ENCODE assay signal across 47 mouse cellular contexts in genomic region chr7:105185912-105186311, GRCm38 (mm10). TPM values are rescaled to one million over a fixed set of nuclear protein-coding genes. Genes with fewer than 3 reads are reported as not detected.
"Had no signal": no experiment of that assay in that cellular context is flagged by ENCODE, and none has a peak within 500 bp of the region (broad histone marks: within the 10 kb centered on the region; RNA-seq: fewer than 3 reads in every experiment).

Olfr685 (minus strand) TSS chr7:105186012.

- H3K36me3 ChIP-seq: limb, embryonic 10.5 days; limb, embryonic 12.5 days; limb, embryonic 13.5 days; limb, embryonic 15.5 days; liver, embryonic 12.5 days; liver, embryonic 13.5 days; liver, embryonic 15.5 days; lung, embryonic 15.5 days; midbrain, embryonic 10.5 days; midbrain, embryonic 12.5 days; midbrain, embryonic 13.5 days had no signal

- H3K9ac ChIP-seq: limb, embryonic 12.5 days; limb, embryonic 13.5 days; limb, embryonic 15.5 days; liver, embryonic 12.5 days; liver, embryonic 13.5 days; liver, embryonic 14.5 days; liver, embryonic 15.5 days; liver, postnatal 0 days; lung, embryonic 14.5 days; lung, embryonic 15.5 days; midbrain, embryonic 12.5 days; midbrain, embryonic 13.5 days had no signal

- H3K4me3 ChIP-seq: left cerebral cortex, adult 2 months; limb, embryonic 10.5 days; limb, embryonic 12.5 days; limb, embryonic 13.5 days; limb, embryonic 15.5 days; liver, embryonic 12.5 days; liver, embryonic 13.5 days; liver, embryonic 15.5 days; lung, embryonic 15.5 days; megakaryocyte, embryonic 14.5 days; midbrain, embryonic 10.5 days; midbrain, embryonic 12.5 days; midbrain, embryonic 13.5 days; myocyte had no signal

- H3K4me2 ChIP-seq: limb, embryonic 12.5 days; limb, embryonic 13.5 days; limb, embryonic 15.5 days; liver, embryonic 11.5 days; liver, embryonic 12.5 days; liver, embryonic 13.5 days; liver, embryonic 15.5 days; lung, embryonic 14.5 days; lung, embryonic 15.5 days; midbrain, embryonic 11.5 days; midbrain, embryonic 12.5 days; midbrain, embryonic 13.5 days had no signal

- H3K27ac ChIP-seq: left cerebral cortex, adult 2 months; limb, embryonic 10.5 days; limb, embryonic 12.5 days; limb, embryonic 13.5 days; limb, embryonic 15.5 days; liver, embryonic 12.5 days; liver, embryonic 13.5 days; liver, embryonic 14.5 days; liver, embryonic 15.5 days; lung, embryonic 15.5 days; macrophage; midbrain, embryonic 10.5 days; midbrain, embryonic 12.5 days; midbrain, embryonic 13.5 days had no signal

- H3K9me3 ChIP-seq: limb, embryonic 10.5 days; limb, embryonic 12.5 days; limb, embryonic 13.5 days; limb, embryonic 15.5 days; liver, embryonic 12.5 days; liver, embryonic 13.5 days; liver, embryonic 15.5 days; lung, embryonic 15.5 days; megakaryocyte, embryonic 14.5 days; midbrain, embryonic 10.5 days; midbrain, embryonic 12.5 days; midbrain, embryonic 13.5 days had no signal

- ATAC-seq: liver, embryonic 12.5 days; liver, postnatal 0 days; lung, postnatal 0 days; midbrain, embryonic 13.5 days; midbrain, embryonic 16.5 days had no signal

- DNase-seq: left cerebral cortex, postnatal 4 days; liver; liver, embryonic 13.5 days; liver, postnatal 0 days; lung, adult 18-20 months; lung, adult 2 months; lung, embryonic 14.5 days; lung, postnatal 10 days; lung, postnatal 14 days; lung, postnatal 36 days; lung, postnatal 4 days; midbrain, embryonic 14.5 days had no signal

- H3K27me3 ChIP-seq: limb, embryonic 12.5 days; limb, embryonic 13.5 days; limb, embryonic 15.5 days; liver, embryonic 12.5 days; liver, embryonic 13.5 days; liver, embryonic 15.5 days; lung, embryonic 15.5 days; megakaryocyte, embryonic 14.5 days; midbrain, embryonic 12.5 days; midbrain, embryonic 13.5 days had no signal

- H3K4me1 ChIP-seq: limb, embryonic 10.5 days; limb, embryonic 12.5 days; limb, embryonic 13.5 days; limb, embryonic 15.5 days; liver, embryonic 12.5 days; liver, embryonic 13.5 days; liver, embryonic 15.5 days; lung, embryonic 15.5 days; megakaryocyte, embryonic 14.5 days; midbrain, embryonic 10.5 days; midbrain, embryonic 12.5 days; midbrain, embryonic 13.5 days had no signal

RNA-seq across cellular contexts. Expression of gene Olfr685, which starts in this region (rescaled TPM):
- total RNA-seq: left cerebral cortex, adult 18-20 months; left cerebral cortex, adult 2 months; left cerebral cortex, adult 8-10 months; left cerebral cortex, postnatal 10 days; left cerebral cortex, postnatal 14 days; left cerebral cortex, postnatal 25 days; left cerebral cortex, postnatal 36 days; left cerebral cortex, postnatal 4 days; liver, adult 2 months; megakaryocyte progenitor cell, adult 5-6 weeks; megakaryocyte, adult 5-6 weeks; megakaryocyte-erythroid progenitor cell, adult 5-6 weeks; monocyte, adult 5-6 weeks had no signal
- polyA plus RNA-seq: limb, embryonic 10.5 days; limb, embryonic 11.5 days; limb, embryonic 12.5 days; limb, embryonic 13.5 days; limb, embryonic 14.5 days; limb, embryonic 15.5 days; liver, adult 2 months; liver, embryonic 11.5 days; liver, embryonic 12.5 days; liver, embryonic 13.5 days; liver, embryonic 14.5 days; liver, embryonic 15.5 days; liver, embryonic 16.5 days; liver, postnatal 0 days; lung, adult 2 months; lung, embryonic 14.5 days; lung, embryonic 15.5 days; lung, embryonic 16.5 days; lung, postnatal 0 days; macrophage; midbrain, embryonic 10.5 days; midbrain, embryonic 11.5 days; midbrain, embryonic 12.5 days; midbrain, embryonic 13.5 days; midbrain, embryonic 14.5 days; midbrain, embryonic 16.5 days; myocyte; neural tube, embryonic 11.5 days had no signal
